Mouse (Mus musculus) splenic B cell, adult 2 months (primary cell): ENCODE measurements at regions not wholly inside any gene's neighbourhood (a gene's known extent, or its start where the extent isn't known, plus 50 kb on each side); places are given as distances from the start of the nearest gene placed in this dataset.

Experiments used
- DNase-seq: peaks from one replicate; pipeline ENCODE4 v3.0.0-alpha.2; 2011; ENCODE audit warnings: low read depth, low spot score
- H3K27me3 ChIP-seq: 2 replicates; pipeline ENCODE4 v1.6.1; 2012; ENCODE audit warnings: mild to moderate bottlenecking, low read length, moderate library complexity, mixed read lengths; ENCODE audit not compliant: control insufficient read depth, poor library complexity, insufficient read depth, severe bottlenecking
- H3K36me3 ChIP-seq: 2 replicates; pipeline ENCODE4 v1.6.1; 2012; ENCODE audit warnings: mild to moderate bottlenecking, low read length, moderate library complexity, mixed read lengths; ENCODE audit not compliant: control insufficient read depth, poor library complexity, insufficient read depth, severe bottlenecking

DNA sequence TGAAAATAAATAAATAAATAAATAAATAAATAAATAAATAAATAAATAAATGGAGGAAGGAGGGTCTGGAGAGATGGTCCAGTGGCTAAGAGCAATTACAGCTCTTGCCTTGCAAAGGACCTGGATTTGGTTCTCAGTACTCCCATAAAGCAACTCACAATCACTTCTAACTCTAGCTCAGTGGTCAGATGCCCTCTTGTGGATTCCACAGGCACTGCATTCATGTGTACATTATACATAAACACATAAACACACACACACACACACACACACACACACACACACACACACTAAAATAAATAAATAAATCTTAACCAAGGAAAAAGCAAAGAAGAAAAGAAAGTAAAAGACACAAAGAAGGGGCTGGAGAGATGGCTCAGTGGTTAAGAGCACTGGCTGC lies 74.2 kb upstream of the Dhx40 start:
- H3K36me3 ChIP-seq: no peaks in the 10 kb centered on the region
- H3K27me3 ChIP-seq: no peaks in the 10 kb centered on the region
- peak; percentile 25 for DNase-seq

GRCm38 (mm10) chr11:86879356-86879905 lies 71.9 kb upstream of the Dhx40 start:
- no peaks in the 10 kb centered on the region for H3K27me3 ChIP-seq
- no peak for DNase-seq
- H3K36me3 ChIP-seq: no peaks in the 10 kb centered on the region

DNA sequence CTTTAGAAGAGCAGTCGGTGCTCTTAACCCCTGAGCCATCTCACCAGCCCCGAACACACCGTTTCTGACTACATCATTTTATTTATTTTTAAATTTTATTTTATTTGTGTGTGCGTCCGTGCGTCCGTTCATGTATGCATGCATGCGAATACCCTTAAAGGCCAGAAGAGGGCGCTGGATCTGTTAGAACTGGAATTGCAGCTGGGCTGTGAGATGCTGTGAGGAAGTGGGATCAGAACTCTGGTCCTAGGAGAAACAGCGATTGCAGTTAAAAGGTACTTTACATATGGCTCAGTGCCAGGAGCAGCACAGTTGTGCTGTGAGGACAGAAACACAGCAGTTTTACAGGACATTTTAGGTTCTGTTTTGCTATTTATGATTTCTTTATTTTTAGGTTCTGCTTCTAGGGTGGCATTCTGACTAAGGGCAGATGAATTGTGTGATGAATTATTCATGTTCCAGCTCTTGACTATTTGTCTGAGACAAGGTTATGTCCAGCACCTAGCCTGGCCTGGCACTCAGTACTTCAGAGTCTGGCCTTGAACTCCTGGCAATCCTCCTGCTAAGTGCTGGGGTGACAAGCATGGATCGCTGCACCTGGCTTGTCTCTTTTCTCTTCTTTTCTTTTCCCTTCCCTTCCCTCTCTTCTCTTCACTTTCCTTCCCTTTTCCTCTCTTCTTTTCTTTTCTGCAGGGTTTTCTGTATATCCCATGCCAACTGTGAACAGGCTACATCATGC lies 71.0 kb upstream of the Dhx40 start:
- Histone ChIP-seq H3K27me3 (no peaks in the 10 kb centered on the region), H3K36me3 (no peaks in the 10 kb centered on the region)
- peak; percentile 31 for DNase-seq

DNA sequence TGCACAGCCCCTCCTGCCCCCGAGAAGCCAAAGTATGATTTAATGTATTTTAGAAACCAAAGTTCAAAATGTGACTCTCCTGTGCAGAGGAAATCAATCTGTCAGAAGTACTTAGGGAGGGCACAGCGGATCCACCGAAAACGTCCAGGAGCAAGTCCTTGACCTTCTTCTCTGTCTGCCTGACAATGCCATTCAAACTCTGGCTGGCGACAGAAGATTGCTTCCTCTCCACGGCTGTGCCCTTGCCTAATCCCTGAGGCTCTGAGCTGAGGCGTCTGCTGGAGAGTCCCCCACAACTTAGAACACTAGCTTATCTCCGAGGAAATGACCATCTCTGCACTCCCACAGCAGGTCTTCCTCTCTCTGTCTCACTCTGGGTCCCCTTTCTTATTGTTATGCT lies 69.0 kb upstream of the Dhx40 start:
- no peaks in the 10 kb centered on the region for H3K27me3 ChIP-seq
- H3K36me3 ChIP-seq: no peaks in the 10 kb centered on the region
- DNase-seq: no peak

DNA sequence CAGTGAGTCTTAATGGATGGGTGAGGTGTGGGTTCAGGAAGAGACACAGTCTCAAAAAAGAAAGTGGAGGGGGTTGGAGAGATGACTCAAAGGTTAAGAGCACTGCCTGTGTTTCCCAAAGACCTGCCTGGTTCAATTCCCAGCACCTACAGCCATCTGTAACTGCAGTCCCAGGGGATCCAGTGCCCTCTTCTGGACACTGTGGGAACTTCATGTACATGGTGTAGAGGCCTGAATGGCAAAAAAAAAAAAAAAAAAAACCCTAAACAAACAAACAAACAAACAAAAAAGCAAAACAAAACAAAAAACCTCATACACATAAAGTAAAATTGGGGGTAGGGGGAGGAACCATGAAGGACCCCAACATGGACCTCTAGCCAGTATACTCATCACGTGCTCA lies 68.2 kb upstream of the Dhx40 start:
- DNase-seq: no peak
- Histone ChIP-seq H3K36me3 (no peaks in the 10 kb centered on the region), H3K27me3 (no peaks in the 10 kb centered on the region)

DNA sequence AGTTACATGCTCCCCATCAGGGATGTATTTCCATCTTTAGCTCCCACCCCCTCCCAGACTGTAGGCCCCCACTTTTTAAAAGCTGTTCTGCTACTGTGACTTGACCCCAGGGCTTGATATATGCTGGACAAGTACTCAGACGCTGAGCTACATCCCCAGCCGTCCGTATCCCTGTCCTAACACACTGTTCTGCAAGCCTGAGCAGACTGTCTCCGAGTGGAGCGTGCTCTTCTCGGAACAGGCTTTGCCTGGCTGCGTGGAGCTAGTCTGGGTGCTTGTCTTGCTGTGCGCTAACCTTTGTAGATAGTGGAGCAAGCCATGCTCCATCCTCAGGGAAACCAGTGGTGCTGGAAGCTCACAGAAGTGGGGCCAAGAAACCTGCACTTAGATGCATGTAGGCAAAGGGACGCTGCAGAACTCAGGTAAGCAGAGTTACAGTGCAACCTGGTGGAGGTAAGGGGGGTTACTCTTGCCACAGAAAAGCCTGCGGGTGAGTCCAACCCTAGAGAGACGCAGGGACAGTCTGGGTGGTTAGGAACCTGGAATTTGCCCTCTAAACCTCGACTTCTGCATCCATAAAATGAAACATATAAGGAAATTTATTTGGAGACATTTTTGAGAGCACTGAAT lies 67.2 kb upstream of the Dhx40 start:
- no peaks in the 10 kb centered on the region for H3K36me3 ChIP-seq
- peak; percentile 16 for DNase-seq
- no peaks in the 10 kb centered on the region for H3K27me3 ChIP-seq

- no peaks in the 10 kb centered on the region for H3K27me3 ChIP-seq
- H3K36me3 ChIP-seq: no peaks in the 10 kb centered on the region
- DNase-seq: no peak
Observed at GRCm38 (mm10) chr11:86873406-86873700, 65.8 kb upstream of the Dhx40 start.

DNA sequence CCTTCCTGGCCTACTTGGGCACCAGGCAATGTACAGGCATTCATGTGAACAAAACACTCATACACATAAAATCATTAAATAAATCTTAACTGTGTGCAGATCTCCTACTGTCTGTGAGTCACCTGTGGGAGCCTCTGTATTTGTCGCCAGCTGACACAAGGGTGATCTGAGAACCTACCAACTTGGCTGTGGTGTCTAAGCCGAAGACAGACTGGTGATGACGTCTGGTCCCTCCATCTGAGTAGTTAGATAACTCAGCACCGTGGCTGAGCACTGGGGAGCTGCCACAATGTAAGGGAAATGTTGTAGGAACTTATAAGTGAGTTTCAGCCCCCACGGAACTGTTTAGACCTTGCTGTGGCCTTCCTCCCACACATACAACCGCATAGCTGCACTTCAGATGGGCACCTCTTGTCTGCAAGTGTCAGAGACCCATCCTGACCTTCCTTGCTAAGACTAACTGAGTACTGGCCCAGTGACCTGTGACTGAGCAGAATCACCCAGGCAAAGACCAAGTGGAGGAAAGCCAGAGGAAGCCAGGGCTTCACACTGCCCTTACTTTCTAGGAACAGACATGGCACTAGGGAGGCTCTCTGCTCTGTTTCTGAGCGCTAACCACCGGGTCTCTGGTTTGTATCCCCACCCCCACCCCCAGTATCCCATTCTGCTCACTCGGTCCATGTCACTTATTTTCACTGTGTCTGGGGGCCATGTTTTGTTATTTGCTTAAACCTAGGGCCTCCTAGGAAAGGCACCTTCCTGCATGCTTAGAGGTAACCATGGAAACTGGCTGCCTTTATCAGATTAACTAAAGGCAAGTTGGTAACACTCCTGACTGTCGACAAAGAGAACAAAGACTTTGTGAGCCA lies 65.2 kb upstream of the Dhx40 start:
- H3K27me3 ChIP-seq: no peaks in the 10 kb centered on the region
- no peak for DNase-seq
- no peaks in the 10 kb centered on the region for H3K36me3 ChIP-seq

DNA sequence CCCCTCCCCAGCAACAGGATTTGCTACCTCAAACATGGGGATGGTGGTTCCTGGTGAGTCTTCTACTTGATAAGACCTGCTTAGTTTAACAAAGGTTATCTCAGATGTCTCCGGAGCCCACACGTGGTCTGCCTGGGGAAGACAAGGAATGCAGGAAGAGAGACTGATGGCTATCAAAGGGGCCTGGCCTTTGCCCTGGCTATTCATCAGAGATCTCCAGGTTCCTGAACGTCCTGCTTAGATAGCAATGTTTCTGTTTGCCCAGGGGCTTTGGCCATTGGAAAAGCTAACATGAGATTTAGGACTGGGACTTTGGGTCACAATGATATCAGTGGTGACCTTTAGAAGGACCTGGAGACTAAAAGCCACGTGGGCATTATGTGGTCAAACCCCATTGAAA lies 64.2 kb upstream of the Dhx40 start:
- H3K36me3 ChIP-seq: no peaks in the 10 kb centered on the region
- no peaks in the 10 kb centered on the region for H3K27me3 ChIP-seq
- DNase-seq: no peak

GRCm38 (mm10) chr11:86870486-86871165 lies 63.1 kb upstream of the Dhx40 start:
- no peak for DNase-seq
- Histone ChIP-seq H3K36me3 (no peaks in the 10 kb centered on the region), H3K27me3 (no peaks in the 10 kb centered on the region)

- no peak for DNase-seq
- peaks cover 1% of the 10 kb centered on the region; the same call in 1 of the 2 replicates for H3K36me3 ChIP-seq
- no peaks in the 10 kb centered on the region for H3K27me3 ChIP-seq
Observed at GRCm38 (mm10) chr11:86866931-86867330, 59.4 kb upstream of the Dhx40 start.

DNA sequence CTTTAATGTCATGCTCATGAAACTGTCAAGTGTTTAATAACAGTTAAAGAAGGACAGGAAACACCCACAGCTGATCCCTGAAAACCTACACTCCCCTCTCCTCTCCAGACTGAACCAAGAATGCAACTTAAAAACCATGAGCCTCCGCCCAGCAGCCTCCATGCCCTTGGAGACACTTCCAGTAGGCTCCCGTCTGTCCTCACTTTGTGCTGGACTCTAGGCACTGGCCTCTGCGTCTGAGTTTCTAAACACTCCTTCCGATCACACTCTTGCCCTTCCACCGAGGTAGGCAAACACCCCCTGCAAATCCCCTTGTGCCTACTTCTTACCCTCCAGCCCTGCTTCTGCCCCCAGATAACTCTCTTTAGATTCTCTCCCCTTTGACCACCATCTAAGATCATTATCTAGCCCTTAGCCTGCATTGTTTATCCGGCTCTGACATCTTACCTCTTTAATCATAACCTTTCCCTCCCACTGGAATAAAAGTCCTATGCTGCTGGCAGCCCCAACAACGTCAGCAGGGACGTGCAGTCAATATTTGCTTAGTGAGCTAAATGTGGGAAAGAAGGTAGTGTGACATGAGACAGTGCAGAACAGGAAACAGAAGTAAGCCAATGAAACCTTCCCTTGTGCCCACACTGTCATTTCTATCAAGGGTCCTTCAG lies 52.5 kb upstream of the Dhx40 start:
- no peak for DNase-seq
- H3K27me3 ChIP-seq: no peaks in the 10 kb centered on the region

DNA sequence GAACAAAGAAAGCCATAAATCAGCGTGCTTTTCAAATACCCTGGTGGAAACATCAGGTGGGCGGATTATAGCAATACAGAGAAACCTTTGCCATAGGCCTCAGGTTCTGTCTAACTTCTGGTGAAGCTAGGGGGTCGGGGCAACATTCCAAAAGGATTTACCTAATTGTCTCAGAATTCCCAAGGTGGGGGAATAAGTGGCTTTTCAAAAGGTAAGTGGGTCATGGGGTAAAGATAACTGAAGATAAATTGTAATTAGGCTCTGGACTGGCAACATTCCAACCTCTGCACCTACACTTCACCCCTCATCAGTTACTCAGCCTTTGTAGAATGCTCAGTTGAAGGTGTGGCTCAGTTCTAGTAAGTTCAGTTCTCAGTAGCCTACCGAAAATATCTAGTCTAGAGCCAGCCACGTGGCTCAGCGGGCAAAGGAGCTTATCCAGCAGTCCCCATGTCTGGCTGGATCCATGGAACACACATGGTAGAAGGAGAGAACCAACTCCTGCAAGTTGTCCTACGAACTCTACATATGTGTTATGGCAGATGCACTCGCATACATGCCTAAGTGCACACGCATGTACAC lies 51.8 kb upstream of the Dhx40 start:
- Histone ChIP-seq H3K36me3 (peaks cover 1% of the 10 kb centered on the region; the same call in 1 of the 2 replicates), H3K27me3 (no peaks in the 10 kb centered on the region)
- no peak for DNase-seq

More for the DNA sequence above, 52.5 kb upstream of the Dhx40 start:
- H3K36me3 ChIP-seq: peaks cover 1% of the 10 kb centered on the region; the same call in 1 of the 2 replicates

DNA sequence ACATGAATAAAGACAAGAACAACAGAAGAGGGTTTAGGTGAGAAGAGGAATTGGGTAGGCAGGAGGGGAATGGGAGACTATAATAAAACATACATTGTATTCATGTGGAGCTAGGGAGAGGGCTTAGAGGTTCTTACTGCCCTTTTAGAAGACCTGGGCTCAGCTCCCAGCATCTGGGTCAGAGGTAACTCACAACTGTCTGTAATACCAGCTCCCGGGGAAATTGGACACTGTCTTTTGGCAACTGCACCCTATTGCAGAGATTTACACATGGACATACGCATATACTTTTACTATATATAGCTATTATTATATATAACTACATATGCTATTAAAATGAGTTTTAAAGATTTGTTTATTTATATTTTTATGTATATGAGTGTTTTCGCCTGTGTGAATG lies 50.7 kb upstream of the Dhx40 start:
- Histone ChIP-seq H3K27me3 (no peaks in the 10 kb centered on the region), H3K36me3 (peaks cover 1% of the 10 kb centered on the region; the same call in 1 of the 2 replicates)
- no peak for DNase-seq
